Mouse (Mus musculus): Measurements from ENCODE around the gene Gpr158.

GRCm38 (mm10) chr2:21619180-21619579 is 251.8 kb downstream of the Gpr158 start:
- TF ChIP-seq CTCF (IDR thresholded peaks at IDR 0.05; ENCODE audit: borderline replicate concordance, insufficient read depth, low read length) = no peak
- no peak for TF ChIP-seq POLR2A (IDR thresholded peaks at IDR 0.05; ENCODE audit: low read depth, low read length)

Measured in embryonic fibroblast, embryonic 13.5 days (primary cell).